Mouse (Mus musculus) layer of hippocampus, adult 8-10 months (tissue): ENCODE data around the gene Frem3. TPM values are rescaled to one million over a fixed set of nuclear protein-coding genes. Genes with fewer than 3 reads are reported as not detected.

ENCODE experiments used
- DNase-seq, 2 experiments: peaks; one replicate each; pipeline ENCODE4 v3.0.0; 2022; ENCODE audit warnings: low spot score in 2 of 2
- total RNA-seq, 4 experiments: library from RNA; stranded (reverse); gene quantifications; 2 replicates each; pipeline ENCODE4 v1.2.4; 2022

Frem3 gene
- total RNA-seq = 1 to 10 TPM; 2.0 to 2.4 (median 2.2) TPM

GRCm38 (mm10) chr8:80610549-80611440 lies at the start of gene Frem3:
Gene Frem3 (plus strand): TSS chr8:80611080.
- DNase-seq = no peak

DNA sequence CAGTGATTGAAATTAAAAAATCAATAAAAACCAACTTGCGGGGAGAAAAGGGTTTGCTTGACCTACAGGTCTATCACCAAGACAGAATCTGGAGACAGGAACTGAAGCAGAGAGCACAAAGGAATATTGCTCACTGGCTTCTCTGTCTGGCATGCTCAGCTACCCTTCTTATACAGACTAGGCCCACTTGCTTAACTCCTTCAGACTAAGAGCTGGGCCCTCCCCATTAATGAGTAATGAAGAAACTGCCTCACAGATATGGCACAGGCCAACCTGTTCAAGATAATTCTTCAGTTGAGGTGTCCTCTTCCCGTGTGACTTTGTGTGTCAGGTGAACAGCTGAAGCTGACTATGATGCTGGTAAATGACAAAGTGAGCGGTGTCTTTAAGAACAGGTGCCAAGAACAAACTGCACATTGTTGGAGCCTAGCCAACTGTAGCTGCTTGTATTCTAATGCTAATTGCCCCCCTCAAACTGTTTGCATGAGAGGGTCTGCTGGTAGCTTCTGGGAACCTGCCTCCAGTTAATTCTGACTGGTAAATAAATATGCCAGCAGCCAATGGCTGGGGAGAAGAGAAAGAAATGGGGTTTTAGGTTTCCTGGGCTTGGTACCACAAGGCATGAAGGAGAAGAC lies 46.6 kb upstream of the Frem3 start:
- no peak for DNase-seq

DNA sequence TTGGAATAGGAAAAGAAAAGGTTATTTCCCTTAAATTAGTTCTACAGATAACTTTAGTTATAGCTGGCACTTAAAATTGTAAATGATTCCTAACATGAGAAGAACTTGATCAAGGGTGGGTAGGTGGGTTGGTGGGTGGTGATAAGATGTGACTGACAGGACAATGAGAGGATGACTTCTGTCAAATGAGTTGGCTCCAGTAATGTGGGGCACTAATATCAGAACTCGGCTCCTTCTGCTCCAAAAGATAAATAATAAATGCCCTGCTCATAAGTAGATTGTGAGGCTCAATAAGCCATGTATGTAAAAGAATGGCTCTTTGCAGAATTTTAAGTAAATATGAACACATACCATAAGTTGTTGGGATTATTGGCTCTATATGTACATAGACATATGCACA lies 43.4 kb upstream of the Frem3 start:
- DNase-seq = no peak

DNA sequence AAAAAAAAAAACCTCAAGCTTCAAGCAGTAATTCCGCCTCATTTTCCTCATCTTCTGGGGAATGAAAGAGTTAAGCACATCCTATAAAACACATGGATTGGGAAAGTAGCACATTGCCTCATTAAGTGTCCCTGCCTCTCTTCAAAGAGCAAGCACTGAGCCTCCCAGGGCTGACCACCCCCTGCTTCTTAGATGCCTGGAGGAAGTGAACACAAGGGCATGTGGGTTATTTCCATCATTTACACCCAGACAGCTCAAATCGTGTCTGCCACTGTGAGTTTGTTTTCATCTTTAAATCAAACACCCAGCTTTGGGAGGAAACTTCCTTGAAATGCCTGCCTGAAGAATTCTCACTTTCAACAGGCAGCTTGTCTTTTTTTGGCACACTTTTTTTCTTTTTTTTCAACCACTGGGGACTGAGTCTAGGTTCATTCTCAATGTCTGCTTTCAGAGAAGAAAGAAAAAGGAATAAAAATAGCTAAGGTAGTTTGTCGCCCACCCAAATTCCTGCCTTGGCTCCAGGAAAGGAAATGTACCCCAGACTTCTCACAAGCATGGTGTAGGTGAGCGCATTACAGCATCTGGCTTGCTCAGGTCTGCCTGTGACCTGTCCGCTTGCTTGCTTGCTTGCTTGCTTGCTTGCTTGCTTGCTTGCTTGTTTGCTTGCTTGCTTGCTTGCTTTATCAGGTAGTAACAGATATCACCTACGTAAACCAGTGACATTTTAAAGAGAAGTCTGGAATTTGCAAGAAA lies 42.5 kb upstream of the Frem3 start:
- DNase-seq = no peak

GRCm38 (mm10) chr8:80572417-80573061 lies 38.3 kb upstream of the Frem3 start:
- DNase-seq = no peak

GRCm38 (mm10) chr8:80577126-80577525 lies 33.8 kb upstream of the Frem3 start:
- no peak for DNase-seq

- no peak for DNase-seq
Observed at GRCm38 (mm10) chr8:80579038-80579437, 31.8 kb upstream of the Frem3 start.

DNA sequence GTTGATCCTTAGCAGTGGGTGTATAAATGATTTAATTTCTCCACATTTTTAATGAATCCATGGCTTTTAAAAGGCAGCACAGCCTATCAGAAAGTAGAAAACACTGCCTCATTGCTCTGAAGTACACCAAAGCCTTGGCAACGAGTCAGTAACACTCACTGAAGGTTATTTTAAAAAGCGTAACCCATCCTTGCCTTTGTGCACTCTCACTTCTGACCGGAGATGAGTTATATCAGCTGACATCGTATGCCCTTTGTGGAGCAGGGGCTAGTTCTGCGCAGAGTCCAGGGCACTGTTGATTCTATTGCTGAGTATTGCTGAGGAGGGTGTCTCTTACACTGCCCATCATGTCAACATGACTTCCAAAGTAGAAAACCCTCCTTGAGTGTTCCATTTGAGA lies 18.3 kb upstream of the Frem3 start:
- no peak for DNase-seq

- DNase-seq = no peak
Observed at GRCm38 (mm10) chr8:80600600-80601170, 10.2 kb upstream of the Frem3 start.

DNA sequence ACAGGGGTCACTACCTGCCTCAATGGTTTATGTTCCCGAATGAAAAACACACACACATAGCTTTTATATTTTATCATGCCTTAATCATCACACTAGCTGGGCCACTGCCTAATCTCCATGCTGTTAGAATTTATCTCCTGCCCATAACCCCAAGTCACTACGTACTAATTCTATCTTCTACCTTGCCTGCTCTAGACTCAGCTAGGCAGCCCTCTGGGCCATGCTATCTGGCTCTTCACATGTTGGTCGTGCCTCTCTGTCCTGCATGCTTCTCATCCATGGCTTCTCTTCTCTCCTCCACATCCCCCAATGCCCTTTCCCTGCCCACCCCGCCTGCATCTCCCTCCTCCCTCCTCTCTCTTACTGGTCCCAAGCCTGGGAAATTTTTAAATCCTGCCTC lies 9.0 kb upstream of the Frem3 start:
- DNase-seq = no peak

- no peak for DNase-seq
Observed at GRCm38 (mm10) chr8:80607082-80607481, 3.8 kb upstream of the Frem3 start.

DNA sequence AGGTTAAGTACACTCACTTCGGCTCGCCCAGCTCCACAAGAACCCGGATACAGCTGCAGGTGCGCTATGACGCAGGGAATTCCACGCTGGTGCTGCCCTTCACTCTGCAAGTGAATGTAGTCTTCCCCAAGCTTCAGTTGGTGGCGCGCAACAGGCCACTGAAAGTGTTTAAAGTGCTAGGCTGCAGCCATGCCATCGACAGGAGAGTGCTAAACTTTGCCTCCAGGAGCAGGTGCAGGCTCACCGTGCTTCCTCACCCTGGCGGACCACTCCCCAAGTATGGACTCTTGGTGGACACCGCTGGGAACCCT lies 516 bp downstream of the Frem3 start:
- DNase-seq = no peak

DNA sequence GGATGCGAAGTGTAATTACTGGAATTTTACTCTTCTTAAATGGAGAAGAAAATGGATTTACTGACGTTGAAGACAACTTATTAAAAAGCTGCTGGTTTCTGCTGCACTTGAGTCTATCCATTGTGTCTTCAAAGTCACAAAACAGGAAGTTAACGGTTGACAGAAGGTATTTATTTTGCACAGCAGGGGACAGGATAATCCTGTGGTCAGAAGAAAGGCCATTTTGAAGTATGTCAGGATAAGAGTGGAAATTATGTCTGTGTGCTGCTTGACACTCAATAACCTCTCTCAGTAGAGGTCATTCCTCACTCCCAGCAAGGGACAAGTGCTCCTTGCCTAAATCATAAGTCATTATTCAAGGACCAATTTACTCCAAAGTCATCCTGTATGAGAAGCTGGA lies 8.9 kb downstream of the Frem3 start:
- DNase-seq = no peak

DNA sequence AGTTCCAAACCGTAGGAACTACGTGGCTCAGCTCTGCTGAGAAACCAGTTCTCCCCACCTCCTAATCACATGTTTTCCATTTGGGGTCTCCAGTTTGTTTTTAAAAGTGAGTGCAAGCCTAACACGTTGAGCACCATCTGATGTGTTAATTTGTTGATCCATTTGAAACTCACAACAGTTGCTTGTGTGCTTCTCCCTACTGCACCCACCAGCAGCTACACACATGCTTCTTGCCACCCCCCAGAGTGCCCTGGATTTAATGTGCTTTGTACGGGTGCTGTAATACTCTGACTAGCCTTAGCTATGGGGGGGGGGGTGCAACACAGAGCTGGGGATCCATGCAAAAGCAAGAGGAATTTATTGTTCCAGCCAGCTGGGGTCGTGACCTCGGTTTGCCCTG lies 36.5 kb downstream of the Frem3 start:
- DNase-seq = no peak

DNA sequence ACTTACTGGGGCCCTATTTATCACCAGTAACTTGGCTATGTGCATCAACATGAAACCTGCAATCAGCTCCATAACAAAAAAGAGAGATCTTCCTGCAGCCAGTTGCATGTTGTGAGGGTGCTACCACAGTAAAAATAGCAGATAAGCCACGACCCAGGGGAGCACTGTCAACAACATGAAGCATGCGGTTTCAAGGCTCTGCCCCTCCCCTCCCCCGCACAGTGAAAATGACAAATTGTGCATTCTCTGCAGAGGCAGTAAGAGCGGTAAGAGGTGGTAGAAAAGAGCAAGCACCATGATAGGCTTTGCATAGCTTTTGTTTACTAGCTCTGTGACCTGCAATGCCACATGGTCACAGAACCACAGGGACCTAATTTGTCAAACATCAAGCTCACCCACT lies 46.8 kb downstream of the Frem3 start:
- DNase-seq = no peak

DNA sequence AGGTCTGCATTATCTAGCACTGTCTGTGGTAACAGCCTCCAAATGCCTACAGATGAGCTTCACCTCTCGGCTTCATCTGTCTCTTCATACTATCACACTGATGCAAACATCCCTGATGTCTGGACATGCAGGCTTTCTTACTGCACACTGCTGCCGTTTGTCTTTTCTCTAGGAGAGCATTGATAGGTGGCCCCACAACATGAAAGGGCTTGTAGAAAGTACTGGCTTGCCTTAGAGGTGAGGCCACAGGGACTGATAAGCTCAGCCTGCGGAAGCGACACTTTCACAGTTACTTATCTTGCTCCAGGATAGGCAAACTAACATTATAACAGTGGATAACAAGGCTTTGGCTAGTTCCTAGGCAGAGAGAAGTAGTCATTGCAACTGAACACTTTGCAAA lies 50.2 kb downstream of the Frem3 start:
- DNase-seq = no peak

DNA sequence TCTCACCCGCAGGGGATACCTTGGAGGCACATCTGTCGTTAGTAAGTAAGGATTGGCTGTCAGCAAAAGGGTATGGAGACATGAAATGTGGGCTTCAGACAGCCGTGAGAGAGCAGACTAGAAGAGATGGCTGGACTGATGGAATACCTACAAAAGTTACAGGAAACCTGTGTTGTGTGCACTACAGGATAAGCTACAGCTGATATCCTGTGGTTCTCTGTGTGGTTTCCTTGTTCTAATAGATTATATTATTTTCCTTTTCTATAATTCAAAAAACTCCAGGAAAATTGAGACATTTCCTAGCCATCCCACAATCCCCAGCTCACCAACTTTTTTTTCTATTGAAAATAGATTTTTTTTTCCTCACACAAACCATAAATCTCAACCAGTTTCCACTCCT lies 52.6 kb downstream of the Frem3 start:
- no peak for DNase-seq

- no peak for DNase-seq
Observed at GRCm38 (mm10) chr8:80669277-80669901, 58.5 kb downstream of the Frem3 start.

GRCm38 (mm10) chr8:80682594-80682993 lies 71.7 kb downstream of the Frem3 start:
- no peak for DNase-seq

DNA sequence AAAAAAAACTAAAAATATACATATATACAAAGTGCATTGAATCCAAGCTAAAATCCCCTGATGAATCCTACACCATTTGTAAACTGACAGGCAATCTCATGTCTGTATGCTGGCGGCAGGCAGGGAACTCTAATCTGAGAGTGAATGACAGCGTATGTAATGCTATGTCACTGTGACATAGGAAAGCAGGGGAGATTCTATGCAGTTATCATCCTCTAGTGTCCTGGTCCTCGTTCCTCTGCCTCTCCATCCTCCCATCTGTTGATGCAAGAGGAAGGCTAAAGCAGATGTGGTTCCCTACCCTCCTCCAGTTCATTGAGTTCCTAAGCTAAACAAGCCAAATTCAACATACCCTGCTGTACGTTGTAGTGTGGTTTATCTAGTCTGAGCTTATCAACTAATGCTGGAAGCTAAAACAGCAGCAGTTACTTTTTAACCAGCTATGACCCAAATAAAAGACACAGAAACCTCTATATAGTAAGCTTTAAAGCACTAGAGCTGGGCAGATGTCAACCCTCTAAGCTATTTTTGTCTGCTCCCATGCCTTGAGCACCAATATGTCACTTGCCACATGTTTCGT lies 73.0 kb downstream of the Frem3 start:
- DNase-seq = no peak

DNA sequence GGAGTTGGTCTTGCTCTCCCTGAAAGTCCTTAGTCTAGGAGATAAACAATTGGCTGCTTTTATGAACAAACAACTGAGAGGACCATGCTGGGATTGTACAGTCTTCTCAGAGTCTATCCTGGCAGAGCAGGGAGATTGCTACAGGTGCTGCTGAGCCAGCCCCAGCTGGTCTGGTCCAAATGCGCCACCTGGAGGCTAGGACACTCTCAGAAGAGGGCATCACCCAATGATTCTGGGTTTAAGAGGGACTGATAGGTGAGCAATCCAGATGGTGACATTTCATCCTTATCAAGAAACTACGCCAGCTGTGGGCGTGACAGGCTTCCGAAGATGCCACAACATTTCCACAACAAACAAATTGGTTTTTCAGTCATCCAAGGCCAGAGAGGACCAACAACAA lies 77.3 kb downstream of the Frem3 start:
- DNase-seq = peak in 1 of 2 experiments; percentile 53
